Mouse (Mus musculus): ENCODE measurements around the gene Brsk1. TPM values are rescaled to one million over a fixed set of nuclear protein-coding genes. Genes with fewer than 3 reads are reported as not detected.

The Brsk1 gene
- polyA plus RNA-seq (2012; rRNA removed) = 4.1 and 4.9 TPM in 2 replicates

GRCm38 (mm10) chr7:4690387-4690786, at the start of gene Brsk1:
Gene Brsk1, plus strand, starts transcription at chr7:4690604.
- no peak for DNase-seq
- no peaks in the 10 kb centered on the region for H3K4me1 ChIP-seq (ENCODE audit: control insufficient read depth, insufficient read depth, low read length)

GRCm38 (mm10) chr7:4641155-4641554, 49.2 kb upstream of the Brsk1 start:
- H3K4me1 ChIP-seq (ENCODE audit: control insufficient read depth, insufficient read depth, low read length) = no peaks in the 10 kb centered on the region
- 78% methylated on average over 11 of the region's 11 CpGs for WGBS
- no peak for DNase-seq
- TF ChIP-seq POLR2A (IDR thresholded peaks at IDR 0.05; ENCODE audit: borderline replicate concordance, extremely low read depth, low read depth, low read length) (no peak), CTCF (IDR thresholded peaks at IDR 0.05; ENCODE audit: insufficient read depth, low read length) (no peak)
- no peak overlapping the region for H3K4me3 ChIP-seq (replicated peaks; ENCODE audit: extremely low read depth, low read depth, low read length)

More at GRCm38 (mm10) chr7:4690387-4690786, at the start of gene Brsk1:
- TF ChIP-seq POLR2A (IDR thresholded peaks at IDR 0.05; ENCODE audit: borderline replicate concordance, extremely low read depth, low read depth, low read length) (no peak), CTCF (IDR thresholded peaks at IDR 0.05; ENCODE audit: insufficient read depth, low read length) (no peak)
- WGBS = 1% methylated on average over 6 of the region's 18 CpGs
- H3K4me3 ChIP-seq (replicated peaks; ENCODE audit: extremely low read depth, low read depth, low read length) = peak within 1 kb of the TSS; percentile 37

- TF ChIP-seq POLR2A (IDR thresholded peaks at IDR 0.05; ENCODE audit: borderline replicate concordance, extremely low read depth, low read depth, low read length) (no peak), CTCF (IDR thresholded peaks at IDR 0.05; ENCODE audit: insufficient read depth, low read length) (no peak)
- Histone ChIP-seq H3K4me3 (replicated peaks; ENCODE audit: extremely low read depth, low read depth, low read length) (no peak overlapping the region), H3K4me1 (ENCODE audit: control insufficient read depth, insufficient read depth, low read length) (no peaks in the 10 kb centered on the region)
- no peak for DNase-seq
- 69% methylated on average over 7 of the region's 7 CpGs for WGBS
These were observed 48.4 kb upstream of the Brsk1 start for GRCm38 (mm10) chr7:4641956-4642355.

- DNase-seq = no peak
- Histone ChIP-seq H3K4me1 (ENCODE audit: control insufficient read depth, insufficient read depth, low read length) (peaks cover 10% of the 10 kb centered on the region), H3K4me3 (replicated peaks; ENCODE audit: extremely low read depth, low read depth, low read length) (no peak overlapping the region)
- WGBS = 84% methylated on average over 6 of the region's 6 CpGs
- TF ChIP-seq CTCF (IDR thresholded peaks at IDR 0.05; ENCODE audit: insufficient read depth, low read length) (no peak), POLR2A (IDR thresholded peaks at IDR 0.05; ENCODE audit: borderline replicate concordance, extremely low read depth, low read depth, low read length) (no peak)
These were observed 47.2 kb upstream of the Brsk1 start for GRCm38 (mm10) chr7:4643225-4643624.

- TF ChIP-seq POLR2A (IDR thresholded peaks at IDR 0.05; ENCODE audit: borderline replicate concordance, extremely low read depth, low read depth, low read length) = no peak
- no peak for TF ChIP-seq CTCF (IDR thresholded peaks at IDR 0.05; ENCODE audit: insufficient read depth, low read length)
- peaks cover 11% of the 10 kb centered on the region for H3K4me1 ChIP-seq (ENCODE audit: control insufficient read depth, insufficient read depth, low read length)
- DNase-seq = no peak
- no peak overlapping the region for H3K4me3 ChIP-seq (replicated peaks; ENCODE audit: extremely low read depth, low read depth, low read length)
- 91% methylated on average over 3 of the region's 3 CpGs for WGBS
These were observed 43.6 kb upstream of the Brsk1 start for GRCm38 (mm10) chr7:4646806-4647205.

GRCm38 (mm10) chr7:4647291-4647690, 43.1 kb upstream of the Brsk1 start:
- TF ChIP-seq CTCF (IDR thresholded peaks at IDR 0.05; ENCODE audit: insufficient read depth, low read length) (no peak), POLR2A (IDR thresholded peaks at IDR 0.05; ENCODE audit: borderline replicate concordance, extremely low read depth, low read depth, low read length) (no peak)
- no peak for DNase-seq
- no peak overlapping the region for H3K4me3 ChIP-seq (replicated peaks; ENCODE audit: extremely low read depth, low read depth, low read length)
- WGBS = 5% methylated on average over 6 of the region's 6 CpGs
- peaks cover 16% of the 10 kb centered on the region for H3K4me1 ChIP-seq (ENCODE audit: control insufficient read depth, insufficient read depth, low read length)

- no peak for DNase-seq
- 77% methylated on average over 2 of the region's 2 CpGs for WGBS
- TF ChIP-seq POLR2A (IDR thresholded peaks at IDR 0.05; ENCODE audit: borderline replicate concordance, extremely low read depth, low read depth, low read length) = no peak
- no peak for TF ChIP-seq CTCF (IDR thresholded peaks at IDR 0.05; ENCODE audit: insufficient read depth, low read length)
- H3K4me3 ChIP-seq (replicated peaks; ENCODE audit: extremely low read depth, low read depth, low read length) = no peak overlapping the region
- peaks cover 19% of the 10 kb centered on the region for H3K4me1 ChIP-seq (ENCODE audit: control insufficient read depth, insufficient read depth, low read length)
These were observed 42.4 kb upstream of the Brsk1 start for GRCm38 (mm10) chr7:4647992-4648391.

- DNase-seq = no peak
- WGBS = 42% methylated on average over 8 of the region's 8 CpGs
- Histone ChIP-seq H3K4me3 (replicated peaks; ENCODE audit: extremely low read depth, low read depth, low read length) (no peak overlapping the region), H3K4me1 (ENCODE audit: control insufficient read depth, insufficient read depth, low read length) (peaks cover 36% of the 10 kb centered on the region)
- no peak for TF ChIP-seq POLR2A (IDR thresholded peaks at IDR 0.05; ENCODE audit: borderline replicate concordance, extremely low read depth, low read depth, low read length)
- no peak for TF ChIP-seq CTCF (IDR thresholded peaks at IDR 0.05; ENCODE audit: insufficient read depth, low read length)
These were observed 38.8 kb upstream of the Brsk1 start for GRCm38 (mm10) chr7:4651581-4651980.

- Histone ChIP-seq H3K4me3 (replicated peaks; ENCODE audit: extremely low read depth, low read depth, low read length) (no peak overlapping the region), H3K4me1 (ENCODE audit: control insufficient read depth, insufficient read depth, low read length) (peaks cover 35% of the 10 kb centered on the region)
- DNase-seq = no peak
- WGBS = 71% methylated on average over 5 of the region's 5 CpGs
- TF ChIP-seq CTCF (IDR thresholded peaks at IDR 0.05; ENCODE audit: insufficient read depth, low read length) (no peak), POLR2A (IDR thresholded peaks at IDR 0.05; ENCODE audit: borderline replicate concordance, extremely low read depth, low read depth, low read length) (no peak)
These were observed 37.7 kb upstream of the Brsk1 start for GRCm38 (mm10) chr7:4652726-4653125.

- Histone ChIP-seq H3K4me1 (ENCODE audit: control insufficient read depth, insufficient read depth, low read length) (peaks cover 28% of the 10 kb centered on the region), H3K4me3 (replicated peaks; ENCODE audit: extremely low read depth, low read depth, low read length) (no peak overlapping the region)
- no peak for DNase-seq
- 64% methylated on average over 5 of the region's 5 CpGs for WGBS
- TF ChIP-seq POLR2A (IDR thresholded peaks at IDR 0.05; ENCODE audit: borderline replicate concordance, extremely low read depth, low read depth, low read length) (no peak), CTCF (IDR thresholded peaks at IDR 0.05; ENCODE audit: insufficient read depth, low read length) (no peak)
These were observed 37.1 kb upstream of the Brsk1 start for GRCm38 (mm10) chr7:4653351-4653750.

Measured in lung, adult 2 months (tissue).